Mouse (Mus musculus) small intestine, adult 2 months (tissue): ENCODE results near the gene Gnai2.

Experiments
- CTCF ChIP-seq: fragments of 200-500 bp; IDR thresholded peaks from 2 replicates; pipeline ENCODE4 v1.5.1; 2012; ENCODE audit warnings: low read depth, mild to moderate bottlenecking, control low read depth, inconsistent platforms, low read length, moderate library complexity, mixed read lengths; ENCODE audit not compliant: insufficient replicate concordance, insufficient read length; ENCODE audit errors: extremely low read depth
- POLR2A ChIP-seq: fragments of 200-500 bp; IDR thresholded peaks from 2 replicates; pipeline ENCODE4 v1.6.1; 2012; ENCODE audit warnings: low read depth, mild to moderate bottlenecking, control low read depth, inconsistent platforms, low read length, moderate library complexity

- TF ChIP-seq CTCF (no peak), POLR2A (no peak)
These were observed 32.1 kb upstream of the Gnai2 start for GRCm38 (mm10) chr9:107667219-107667618.
